Mouse (Mus musculus) forebrain, postnatal 0 days (tissue): ENCODE measurements around the gene Rad23a. TPM values are rescaled to one million over a fixed set of nuclear protein-coding genes. Genes with fewer than 3 reads are reported as not detected.

ENCODE experiments used
- ATAC-seq: fragments of 200-750 bp; cut with Nextera tagmentation; 2 replicates; pipeline ENCODE4 v1.8.0; 2017; ENCODE audit warnings: mild to moderate bottlenecking, moderate library complexity
- DNase-seq: peaks from one replicate; pipeline ENCODE4 v3.0.0-alpha.2; 2015
- H3K27ac ChIP-seq: fragments of 300-500 bp; sonication (generic); 2 replicates; pipeline ENCODE4 v1.5.1; 2014; ENCODE audit warnings: low read depth, mild to moderate bottlenecking, antibody characterized with exemption, low read length, moderate library complexity, mixed read lengths
- H3K27me3 ChIP-seq: fragments of 300-500 bp; sonication (generic); 2 replicates; pipeline ENCODE4 v1.6.1; 2014; ENCODE audit warnings: mild to moderate bottlenecking, low read length, mixed read lengths; ENCODE audit not compliant: insufficient read depth
- H3K36me3 ChIP-seq: fragments of 300-500 bp; sonication (generic); 2 replicates; pipeline ENCODE4 v1.6.1; 2014; ENCODE audit warnings: mild to moderate bottlenecking, moderate library complexity; ENCODE audit not compliant: insufficient read depth
- H3K4me1 ChIP-seq: fragments of 300-500 bp; sonication (generic); 2 replicates; pipeline ENCODE4 v1.6.1; 2014; ENCODE audit warnings: antibody characterized with exemption; ENCODE audit not compliant: insufficient read depth
- H3K4me2 ChIP-seq: fragments of 300-500 bp; sonication (generic); 2 replicates; pipeline ENCODE4 v1.6.1; 2014; ENCODE audit warnings: low read depth, mild to moderate bottlenecking, moderate library complexity
- H3K4me3 ChIP-seq: fragments of 300-500 bp; sonication (generic); 2 replicates; pipeline ENCODE4 v1.5.1; 2014; ENCODE audit warnings: low read depth, low read length, mixed read lengths
- H3K9ac ChIP-seq: fragments of 300-500 bp; sonication (generic); 2 replicates; pipeline ENCODE4 v1.6.1; 2014; ENCODE audit warnings: mild to moderate bottlenecking
- H3K9me3 ChIP-seq: fragments of 300-500 bp; sonication (generic); 2 replicates; pipeline ENCODE4 v1.6.1; 2016; ENCODE audit warnings: low read length
- CTCF ChIP-seq: sonication (generic); IDR thresholded peaks from 2 replicates; pipeline ENCODE4 v1.5.1; 2016; ENCODE audit warnings: antibody characterized with exemption, control low read depth, low read depth
- WGBS: fragments of 180-500 bp; shearing (Covaris S2); extraction: QIAGEN DNeasy Blood & Tissue Kit; methylation state at CpG from one replicate; pipeline ENCODE4 v1.1.7; 2014; 5-methylcytosine and 5-hydroxymethylcytosine counted together
- polyA plus RNA-seq: library from polyadenylated mRNA; unstranded; fragments of >200 nt; fragmentation: Nextera tagmentation; extraction: Ambion mirVana; gene quantifications from 2 replicates; pipeline ENCODE4 v1.2.1, GENCODE M21; 2015
- total RNA-seq: library from RNA; depleted of rRNA; stranded (reverse); fragments of >200 nt; gene quantifications from 2 replicates; pipeline ENCODE4 v1.2.3, GENCODE M21; 2014

The Rad23a gene
- total and polyA plus RNA-seq, 2 experiments from 2014 or later = 55.3 to 77.4 TPM

DNA sequence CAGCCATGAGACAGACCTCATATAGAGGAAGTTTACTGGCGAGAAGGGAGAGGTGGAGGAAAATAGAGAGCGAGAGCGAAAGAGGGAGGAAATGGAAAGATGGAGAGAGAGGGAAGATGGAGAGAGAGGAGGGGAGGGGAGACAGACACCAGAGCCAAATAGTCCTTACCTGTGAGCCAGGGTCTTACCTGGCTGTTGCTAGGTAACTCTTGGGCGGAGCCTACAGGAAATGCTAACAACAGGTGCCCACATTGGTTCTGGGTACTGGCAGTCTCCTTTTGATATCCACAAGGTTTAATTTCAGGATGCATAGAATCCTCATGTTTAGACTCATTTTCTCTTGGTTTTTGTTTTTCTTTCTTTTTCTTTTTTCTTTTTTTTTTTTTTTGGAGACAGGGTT, 32.6 kb upstream of the Rad23a start:
- Histone ChIP-seq H3K9me3 (no peaks in the 10 kb centered on the region), H3K9ac (no peak overlapping the region), H3K27me3 (no peaks in the 10 kb centered on the region), H3K4me2 (peak overlapping the region; percentile 87), H3K36me3 (peaks cover 22% of the 10 kb centered on the region), H3K4me3 (peak overlapping the region; percentile 49), H3K4me1 (0 out of 2 replicates have a peak, but pooled peaks cover 4% of the 10 kb centered on the region), H3K27ac (no peak overlapping the region)
- no peak for TF ChIP-seq CTCF
- ATAC-seq = no peak
- WGBS = 79% methylated on average over 4 of the region's 4 CpGs
- no peak for DNase-seq

DNA sequence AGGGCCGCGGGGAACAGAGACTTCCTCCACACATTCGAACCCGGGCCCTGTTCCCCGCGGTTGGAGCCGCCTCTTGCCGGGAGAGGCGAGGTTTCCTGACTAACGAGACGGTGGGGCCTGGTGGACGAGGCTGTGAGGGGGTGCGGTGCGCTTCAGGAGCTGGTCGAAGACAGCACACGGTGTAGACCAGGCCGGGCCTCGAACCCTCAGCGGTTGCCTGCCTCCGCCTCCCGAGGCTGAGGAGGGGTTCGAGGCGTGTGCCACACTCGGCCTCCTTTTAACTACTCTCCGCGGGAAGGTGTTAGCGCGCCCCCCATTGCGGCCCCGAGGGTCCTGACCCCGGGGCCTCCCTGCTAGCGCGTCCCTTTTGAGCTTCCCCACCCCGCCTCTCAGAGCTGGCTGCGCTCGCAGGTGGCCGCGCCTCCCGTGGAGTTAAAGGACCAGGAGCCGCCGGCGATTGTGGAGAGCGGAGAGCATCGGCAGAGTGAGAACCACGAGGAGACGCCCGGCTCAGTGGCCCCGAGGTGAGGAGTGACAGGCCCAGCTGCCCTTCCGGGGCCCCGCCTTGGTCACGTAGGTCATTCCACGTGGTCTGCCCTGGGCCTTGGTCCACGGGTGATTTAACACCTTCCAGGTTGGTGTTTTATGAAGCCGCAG, 32.0 kb upstream of the Rad23a start:
- H3K4me3 ChIP-seq = peak overlapping the region; percentile 49
- peak overlapping the region; percentile 53 for H3K9ac ChIP-seq
- H3K4me1 ChIP-seq = 0 out of 2 replicates have a peak, but pooled peaks cover 4% of the 10 kb centered on the region
- H3K27ac ChIP-seq = no peak overlapping the region
- DNase-seq = peak; percentile 17
- no peaks in the 10 kb centered on the region for H3K27me3 ChIP-seq
- 8% methylated on average over 54 of the region's 54 CpGs for WGBS
- H3K9me3 ChIP-seq = no peaks in the 10 kb centered on the region
- peak overlapping the region; percentile 87 for H3K4me2 ChIP-seq
- TF ChIP-seq CTCF = no peak
- peak; percentile 59 for ATAC-seq
- H3K36me3 ChIP-seq = peaks cover 27% of the 10 kb centered on the region

DNA sequence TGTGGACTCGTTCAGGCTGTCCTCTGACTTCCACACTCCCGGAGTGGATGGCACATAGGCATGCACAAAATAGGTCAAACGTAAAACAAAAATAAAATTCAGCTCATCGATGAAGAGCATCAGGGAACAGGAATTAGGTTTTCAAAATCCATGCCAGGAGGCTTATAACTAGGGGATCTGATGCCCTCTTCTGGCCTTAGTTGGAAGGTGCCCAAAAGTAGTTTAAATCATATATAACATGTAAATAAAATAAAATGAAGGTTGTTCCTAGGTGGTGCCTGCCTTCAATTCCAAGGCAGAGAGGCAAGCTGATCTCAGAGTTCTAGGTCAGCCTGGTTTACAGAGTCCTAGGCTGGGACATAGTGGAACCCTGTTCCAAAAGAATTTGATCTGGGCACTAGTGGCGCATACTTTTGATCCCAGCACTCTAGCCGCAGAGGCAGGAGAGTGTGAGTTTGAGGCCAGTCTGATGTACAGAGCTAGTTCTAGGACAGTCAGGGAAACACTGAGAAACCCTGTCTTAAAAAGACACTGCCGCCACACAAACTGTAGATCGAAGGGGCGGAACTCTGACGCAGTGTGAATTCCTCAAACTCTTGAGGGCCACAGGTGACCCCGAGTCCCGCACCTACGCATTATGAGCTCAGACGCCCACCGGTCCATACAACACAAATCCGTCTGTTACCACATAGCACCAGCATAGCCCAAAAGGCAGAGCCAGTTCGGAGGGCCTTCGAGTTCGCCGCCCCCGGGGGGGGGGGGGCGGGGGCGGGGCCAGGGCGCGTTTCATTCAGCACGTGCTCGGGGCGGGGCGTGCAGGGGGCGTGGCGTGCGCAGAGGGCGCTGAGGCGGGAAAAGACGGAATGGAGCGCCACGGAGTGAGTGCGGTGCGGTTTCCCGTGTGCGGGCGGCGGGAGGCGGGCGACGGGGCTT, 31.2 kb upstream of the Rad23a start, which contains the start of gene Syce2:
TSS of gene Syce2 (plus strand) at position 736 of the 933 bp plus-strand sequence.
- peak; percentile 40; the same call in 1 of the 2 replicates for TF ChIP-seq CTCF

DNA sequence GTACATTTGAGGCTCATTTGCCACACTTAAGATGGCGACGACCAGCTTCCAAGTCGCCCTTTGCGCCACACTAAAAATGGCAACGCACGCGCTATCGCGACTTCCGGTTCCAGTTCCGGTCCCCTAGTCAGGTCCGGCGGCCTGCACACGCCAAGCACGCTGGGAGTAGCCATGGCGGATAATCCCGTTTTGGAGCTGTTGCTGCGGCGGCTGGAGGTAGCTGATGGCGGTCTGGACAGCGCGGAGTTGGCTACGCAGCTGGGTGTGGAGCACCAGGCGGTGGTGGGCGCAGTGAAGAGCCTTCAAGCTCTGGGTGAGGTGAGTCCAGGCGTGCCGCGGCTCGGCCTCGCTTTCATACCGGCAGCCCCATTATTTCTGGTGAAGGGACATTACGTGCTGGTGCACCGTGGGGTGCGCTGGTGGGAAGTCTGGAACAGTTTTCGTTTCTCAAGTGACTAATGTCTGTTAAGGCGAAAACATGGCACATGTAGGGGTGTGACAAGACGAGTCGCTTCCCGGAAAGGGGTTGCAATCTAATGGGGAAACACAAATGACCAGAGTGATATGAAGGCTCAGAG, 16.5 kb upstream of the Rad23a start, which contains the start of gene Farsa:
TSS of gene Farsa (plus strand) at position 126 of the 578 bp plus-strand sequence.
- Histone ChIP-seq H3K27ac (peak within 1 kb of the TSS; percentile 79), H3K4me1 (peaks cover 6% of the 10 kb centered on the region; the same call in 1 of the 2 replicates), H3K4me2 (peak within 1 kb of the TSS; percentile 70), H3K27me3 (no peaks in the 10 kb centered on the region), H3K9me3 (no peaks in the 10 kb centered on the region), H3K9ac (peak within 1 kb of the TSS; percentile 76), H3K36me3 (peaks cover 26% of the 10 kb centered on the region), H3K4me3 (peak within 1 kb of the TSS; percentile 78)
- DNase-seq = peak; percentile 95
- ATAC-seq = peak; percentile 97
- under 1% methylated on average over 39 of the region's 39 CpGs for WGBS
- no peak for TF ChIP-seq CTCF

More for the DNA sequence above, 31.2 kb upstream of the Rad23a start, which contains the start of gene Syce2:
- Histone ChIP-seq H3K27ac (no peak within 1 kb of the TSS), H3K27me3 (no peaks in the 10 kb centered on the region), H3K4me1 (0 out of 2 replicates have a peak, but pooled peaks cover 4% of the 10 kb centered on the region), H3K9me3 (no peaks in the 10 kb centered on the region), H3K36me3 (peaks cover 35% of the 10 kb centered on the region), H3K9ac (peak within 1 kb of the TSS; percentile 53), H3K4me3 (peak within 1 kb of the TSS; percentile 49), H3K4me2 (peak within 1 kb of the TSS; percentile 87)
- ATAC-seq (peak; percentile 89), DNase-seq (peak; percentile 78)
- WGBS = 18% methylated on average over 42 of the region's 46 CpGs

DNA sequence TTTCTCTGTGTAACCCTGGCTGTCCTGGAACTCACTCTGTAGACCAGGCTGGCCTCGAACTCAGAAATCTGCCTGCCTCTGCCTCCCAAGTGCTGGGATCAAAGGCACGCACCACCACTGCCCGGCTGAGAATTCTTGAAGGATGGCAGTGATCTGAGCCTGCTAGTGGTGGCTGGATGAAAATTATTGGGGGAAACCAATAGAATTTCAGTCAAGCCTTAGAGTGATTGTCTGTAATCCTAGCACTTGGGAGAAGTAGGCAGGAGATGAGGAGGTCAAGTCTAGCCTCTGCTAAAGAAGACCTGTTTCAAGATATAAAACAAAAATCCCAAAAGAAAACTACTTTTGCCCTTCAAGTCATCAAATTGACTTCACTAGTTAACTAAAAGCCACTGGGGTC, 16.0 kb upstream of the Rad23a start:
- no peak overlapping the region; the same call in 1 of the 2 replicates for H3K27ac ChIP-seq
- no peaks in the 10 kb centered on the region for H3K9me3 ChIP-seq
- H3K4me2 ChIP-seq = peak overlapping the region; percentile 70; the same call in 1 of the 2 replicates
- DNase-seq (no peak), ATAC-seq (no peak)
- H3K36me3 ChIP-seq = peaks cover 23% of the 10 kb centered on the region
- peaks cover 6% of the 10 kb centered on the region; the same call in 1 of the 2 replicates for H3K4me1 ChIP-seq
- TF ChIP-seq CTCF = no peak
- WGBS = 97% methylated on average over 3 of the region's 3 CpGs
- no peaks in the 10 kb centered on the region for H3K27me3 ChIP-seq
- H3K9ac ChIP-seq = peak overlapping the region; percentile 76; the same call in 1 of the 2 replicates
- H3K4me3 ChIP-seq = peak overlapping the region; percentile 78; the same call in 1 of the 2 replicates

DNA sequence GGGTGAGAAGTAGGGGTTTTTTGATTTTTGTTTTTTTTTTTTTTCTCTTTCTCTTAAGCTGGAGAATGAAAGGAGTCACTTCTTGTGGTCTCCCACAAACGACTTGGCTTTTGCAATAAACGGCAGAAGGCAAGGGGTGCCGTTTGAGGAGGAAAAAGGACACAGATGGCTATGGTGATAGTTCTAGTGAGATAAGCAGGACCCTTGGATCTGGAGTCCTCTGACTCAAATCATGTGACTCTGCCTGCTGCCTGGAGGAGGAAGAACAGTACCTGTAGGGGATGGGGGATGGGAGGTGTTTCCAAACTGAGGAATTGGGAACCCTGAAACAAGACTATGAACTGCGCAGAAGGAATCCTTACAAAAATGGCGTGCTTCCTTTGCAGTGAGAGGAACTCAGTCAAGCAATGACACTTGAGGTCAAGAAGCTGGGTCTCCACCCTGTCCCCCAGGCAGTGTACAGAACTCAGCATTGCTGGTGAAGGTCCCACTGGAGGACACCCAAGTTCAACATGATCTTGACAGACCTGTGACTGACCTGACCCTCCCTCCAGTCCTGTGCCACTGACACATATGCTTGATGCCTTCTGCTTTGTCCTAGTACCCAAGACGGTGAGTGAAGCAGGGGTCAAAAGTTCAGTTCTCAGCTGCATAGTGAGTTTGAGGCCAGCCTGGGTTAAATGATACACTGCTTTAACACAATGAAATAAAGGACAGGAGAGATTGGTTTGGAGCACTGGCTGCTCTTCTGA, 7.4 kb upstream of the Rad23a start:
- peaks cover 11% of the 10 kb centered on the region for H3K4me1 ChIP-seq
- TF ChIP-seq CTCF = no peak
- WGBS = 45% methylated on average over 6 of the region's 6 CpGs
- peak overlapping the region; percentile 83 for H3K4me3 ChIP-seq
- H3K9me3 ChIP-seq = no peaks in the 10 kb centered on the region
- DNase-seq = no peak
- no peak for ATAC-seq
- peaks cover 24% of the 10 kb centered on the region for H3K36me3 ChIP-seq
- H3K27ac ChIP-seq = peak overlapping the region; percentile 79; the same call in 1 of the 2 replicates
- H3K27me3 ChIP-seq = no peaks in the 10 kb centered on the region
- H3K9ac ChIP-seq = peak overlapping the region; percentile 68
- peak overlapping the region; percentile 87 for H3K4me2 ChIP-seq
